Mouse (Mus musculus) heart, adult 9 months (tissue): ENCODE data around the gene Gm20547.
"Not testable (repeated sequence)": the region's sequence is repeated elsewhere in the genome, so short reads cannot be mapped to it uniquely, and the experiment has no call there.

Experiments used
- DNase-seq, 2 experiments: peaks; one replicate each; pipeline ENCODE4 v3.0.0; 2022; ENCODE audit warnings: low spot score in 2 of 2

The Gm20547 gene

GRCm38 (mm10) chr17:34881683-34882310 lies at the start of gene Gm20547:
Gene Gm20547, minus strand, starts transcription at chr17:34882042.
- DNase-seq, result no peak

GRCm38 (mm10) chr17:34931061-34931734 lies 49.4 kb upstream of the Gm20547 start, which contains the start of gene Neu1:
Gene Neu1, plus strand, starts transcription at chr17:34931253.
- peak; percentile 99 for DNase-seq

GRCm38 (mm10) chr17:34928841-34929240 lies 47.0 kb upstream of the Gm20547 start:
- DNase-seq, result no peak

GRCm38 (mm10) chr17:34927306-34928019 lies 45.6 kb upstream of the Gm20547 start:
- no peak for DNase-seq

GRCm38 (mm10) chr17:34924258-34924657 lies 42.4 kb upstream of the Gm20547 start:
- DNase-seq, result no peak

- no peak for DNase-seq
Observed at GRCm38 (mm10) chr17:34922939-34923338, 41.1 kb upstream of the Gm20547 start.

GRCm38 (mm10) chr17:34917188-34917587 lies 35.3 kb upstream of the Gm20547 start:
- DNase-seq, result no peak

- no peak for DNase-seq
Observed at GRCm38 (mm10) chr17:34916316-34916715, 34.5 kb upstream of the Gm20547 start.

GRCm38 (mm10) chr17:34915410-34915831 lies 33.6 kb upstream of the Gm20547 start:
- no peak for DNase-seq

GRCm38 (mm10) chr17:34913930-34914665 lies 32.3 kb upstream of the Gm20547 start, which contains the start of gene Slc44a4:
Gene Slc44a4, plus strand, starts transcription at chr17:34914466.
- DNase-seq, result no peak

- DNase-seq, result peak; percentile 57 to 65
Observed at GRCm38 (mm10) chr17:34911945-34912351, 30.1 kb upstream of the Gm20547 start.

GRCm38 (mm10) chr17:34910982-34911381 lies 29.1 kb upstream of the Gm20547 start:
- DNase-seq, result no peak

- DNase-seq, result no peak
Observed at GRCm38 (mm10) chr17:34902895-34903294, 21.1 kb upstream of the Gm20547 start.

GRCm38 (mm10) chr17:34901948-34902347 lies 20.1 kb upstream of the Gm20547 start:
- DNase-seq, result not testable (repeated sequence)

- not testable (repeated sequence) for DNase-seq
Observed at GRCm38 (mm10) chr17:34900826-34901225, 19.0 kb upstream of the Gm20547 start.

- DNase-seq, result peak; percentile 29 to 50
Observed at GRCm38 (mm10) chr17:34899890-34900243, 18.0 kb upstream of the Gm20547 start.

- peak; percentile 43 to 61 for DNase-seq
Observed at GRCm38 (mm10) chr17:34899053-34899889, 17.4 kb upstream of the Gm20547 start.

- DNase-seq, result no peak
Observed at GRCm38 (mm10) chr17:34898706-34899052, 16.8 kb upstream of the Gm20547 start.

GRCm38 (mm10) chr17:34898160-34898586 lies 16.3 kb upstream of the Gm20547 start, which contains the start of the genes C2 and Ehmt2:
Gene C2, minus strand, starts transcription at chr17:34898265.
Gene Ehmt2, plus strand, starts transcription at chr17:34898469.
- peak; percentile 85 to 86 for DNase-seq

GRCm38 (mm10) chr17:34897373-34898159 lies 15.7 kb upstream of the Gm20547 start:
- peak; percentile 35 to 40 for DNase-seq
